Mouse (Mus musculus) spleen, adult 2 months (tissue): ENCODE data around the gene Tacr3. TPM values are rescaled to one million over a fixed set of nuclear protein-coding genes. Genes with fewer than 3 reads are reported as not detected.

Experiments
- DNase-seq, 2 experiments: peaks; one replicate each; pipeline versions ENCODE4 v3.0.0 to v3.0.0-alpha.2; 2012 to 2021; ENCODE audit warnings: low spot score in 2 of 2, low read depth in 1 of 2
- H3K27ac ChIP-seq: fragments of 200-500 bp; 2 replicates; pipeline ENCODE4 v1.5.1; 2012; ENCODE audit warnings: low read length, inconsistent platforms; ENCODE audit not compliant: insufficient read depth
- H3K27me3 ChIP-seq: fragments of 200-500 bp; 2 replicates; pipeline ENCODE4 v1.6.1; 2012; ENCODE audit warnings: mild to moderate bottlenecking, moderate library complexity, low read length, inconsistent platforms; ENCODE audit not compliant: control insufficient read depth, insufficient read depth
- H3K36me3 ChIP-seq: fragments of 200-500 bp; 2 replicates; pipeline ENCODE4 v1.6.1; 2012; ENCODE audit warnings: mild to moderate bottlenecking, low read length, inconsistent platforms; ENCODE audit not compliant: control insufficient read depth, insufficient read depth
- H3K4me1 ChIP-seq: fragments of 200-500 bp; 2 replicates; pipeline ENCODE4 v1.6.1; 2011; ENCODE audit warnings: inconsistent platforms; ENCODE audit not compliant: control insufficient read depth, insufficient read depth, insufficient read length
- H3K4me3 ChIP-seq: fragments of 200-500 bp; 2 replicates; pipeline ENCODE4 v1.5.1; 2011; ENCODE audit warnings: mild to moderate bottlenecking, inconsistent platforms; ENCODE audit not compliant: insufficient read depth, insufficient read length; ENCODE audit errors: extremely low read depth
- CTCF ChIP-seq: fragments of 200-500 bp; IDR thresholded peaks from 2 replicates; pipeline ENCODE4 v1.5.1; 2011; ENCODE audit warnings: mild to moderate bottlenecking, inconsistent platforms; ENCODE audit not compliant: insufficient read depth, insufficient read length, insufficient replicate concordance; ENCODE audit errors: extremely low read depth
- POLR2A ChIP-seq: fragments of 200-500 bp; IDR thresholded peaks from 2 replicates; pipeline ENCODE4 v1.6.1; 2011; ENCODE audit warnings: low read depth, low read length, inconsistent platforms
- WGBS: fragments of 180-500 bp; shearing (Covaris S2); methylation state at CpG from one replicate; pipeline ENCODE4 v1.1.7; 2018; 5-methylcytosine and 5-hydroxymethylcytosine counted together
- polyA plus RNA-seq: library from polyadenylated mRNA; depleted of rRNA; stranded (reverse); fragments of >200 nt; gene quantifications from 2 replicates; pipeline ENCODE4 v1.2.3, GENCODE M21; 2012

Tacr3 gene
- polyA plus RNA-seq, 1 experiment, result not detected

GRCm38 (mm10) chr3:134934703-134935102 lies 105.9 kb downstream of the Tacr3 start:
- Histone ChIP-seq H3K4me3 (no peak overlapping the region), H3K36me3 (no peaks in the 10 kb centered on the region), H3K27me3 (no peaks in the 10 kb centered on the region), H3K4me1 (no peaks in the 10 kb centered on the region), H3K27ac (no peak overlapping the region)
- no peak for TF ChIP-seq CTCF
- no peak for TF ChIP-seq POLR2A
- DNase-seq, result no peak
- 83% methylated on average over 1 of the region's 1 CpGs for WGBS

- TF ChIP-seq POLR2A (no peak), CTCF (no peak)
- H3K27me3 ChIP-seq, result no peaks in the 10 kb centered on the region
- WGBS, result 86% methylated on average over 4 of the region's 4 CpGs
Observed at GRCm38 (mm10) chr3:134935461-134935860, 106.7 kb downstream of the Tacr3 start.

GRCm38 (mm10) chr3:134963461-134963860 lies 134.7 kb downstream of the Tacr3 start:
- Histone ChIP-seq H3K4me3 (no peak overlapping the region), H3K27me3 (no peaks in the 10 kb centered on the region), H3K4me1 (no peaks in the 10 kb centered on the region), H3K36me3 (no peaks in the 10 kb centered on the region), H3K27ac (no peak overlapping the region)
- no peak for TF ChIP-seq POLR2A
- no peak for TF ChIP-seq CTCF
- DNase-seq, result no peak
- WGBS, result 77% methylated on average over 6 of the region's 6 CpGs

More at GRCm38 (mm10) chr3:134935461-134935860, 106.7 kb downstream of the Tacr3 start:
- Histone ChIP-seq H3K4me1 (no peaks in the 10 kb centered on the region), H3K36me3 (no peaks in the 10 kb centered on the region), H3K4me3 (no peak overlapping the region), H3K27ac (no peak overlapping the region)
- DNase-seq, result no peak

- 67% methylated on average over 3 of the region's 3 CpGs for WGBS
Observed at GRCm38 (mm10) chr3:134978902-134979301, 150.1 kb downstream of the Tacr3 start.

GRCm38 (mm10) chr3:134980140-134980539 lies 151.3 kb downstream of the Tacr3 start:
- no peaks in the 10 kb centered on the region for H3K4me1 ChIP-seq
- H3K27me3 ChIP-seq, result no peaks in the 10 kb centered on the region
- H3K4me3 ChIP-seq, result no peak overlapping the region
- DNase-seq, result no peak
- TF ChIP-seq POLR2A, result no peak
- TF ChIP-seq CTCF, result no peak
- no peak overlapping the region for H3K27ac ChIP-seq
- H3K36me3 ChIP-seq, result no peaks in the 10 kb centered on the region
- WGBS, result 84% methylated on average over 3 of the region's 3 CpGs

More at GRCm38 (mm10) chr3:134978902-134979301, 150.1 kb downstream of the Tacr3 start:
- H3K36me3 ChIP-seq, result no peaks in the 10 kb centered on the region
- no peak for DNase-seq
- H3K27me3 ChIP-seq, result no peaks in the 10 kb centered on the region
- H3K27ac ChIP-seq, result no peak overlapping the region
- H3K4me1 ChIP-seq, result no peaks in the 10 kb centered on the region
- no peak for TF ChIP-seq POLR2A
- TF ChIP-seq CTCF, result no peak
- H3K4me3 ChIP-seq, result no peak overlapping the region
